Mouse (Mus musculus): Measurements from ENCODE around the gene Rab3il1.

DNA sequence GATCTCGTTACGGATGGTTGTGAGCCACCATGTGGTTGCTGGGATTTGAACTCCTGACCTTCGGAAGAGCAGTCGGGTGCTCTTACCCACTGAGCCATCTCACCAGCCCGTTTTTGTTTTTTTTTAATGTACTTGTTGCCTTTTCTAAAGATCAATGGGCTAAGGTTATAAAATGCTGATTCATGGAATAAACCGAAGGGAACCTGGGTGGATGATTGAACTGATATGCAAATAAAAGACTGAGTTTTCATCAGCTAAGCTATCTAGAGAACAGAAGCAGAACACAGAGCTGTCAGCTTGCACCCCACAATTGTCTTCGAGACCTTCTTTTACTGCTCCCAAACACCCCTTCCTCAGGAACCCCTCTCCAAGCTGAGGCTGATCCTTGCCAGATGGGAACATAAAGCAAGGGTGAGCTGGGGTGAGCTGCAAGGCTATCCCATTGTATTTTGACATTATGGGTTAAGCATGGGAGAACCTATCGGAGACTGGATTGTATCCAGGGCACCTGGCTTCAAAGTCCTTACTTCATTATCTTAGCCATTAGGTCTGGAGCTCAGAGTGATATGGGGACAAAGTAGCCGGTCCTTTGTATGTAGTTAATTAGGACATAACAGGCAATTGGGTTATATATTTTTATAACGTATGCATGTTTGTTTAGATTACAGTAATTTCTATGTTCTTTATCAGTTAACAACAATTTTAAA lies 33.2 kb upstream of the Rab3il1 start:
- TF ChIP-seq CTCF (IDR thresholded peaks at IDR 0.05; ENCODE audit: extremely low read depth, insufficient read depth, low read length) (no peak), POLR2A (IDR thresholded peaks at IDR 0.05; ENCODE audit: extremely low read depth, insufficient read depth, low read length) (no peak)
